Mouse (Mus musculus) midbrain, postnatal 0 days (tissue): ENCODE data around the gene Tppp3. TPM values are rescaled to one million over a fixed set of nuclear protein-coding genes. Genes with fewer than 3 reads are reported as not detected.

ENCODE experiments used
- ATAC-seq: fragments of 200-750 bp; cut with Nextera tagmentation; 2 replicates; pipeline ENCODE4 v1.8.0; 2017; ENCODE audit warnings: moderate number of reproducible peaks, mild to moderate bottlenecking, moderate TSS enrichment, moderate library complexity; ENCODE audit not compliant: low FRiP score
- DNase-seq: peaks from one replicate; pipeline ENCODE4 v3.0.0-alpha.2; 2015; ENCODE audit warnings: low spot score
- H3K27ac ChIP-seq: fragments of 300-500 bp; sonication (generic); 2 replicates; pipeline ENCODE4 v1.5.1; 2014; ENCODE audit warnings: low read depth, mild to moderate bottlenecking, low read length, mixed read lengths
- H3K27me3 ChIP-seq: fragments of 300-500 bp; sonication (generic); 2 replicates; pipeline ENCODE4 v1.6.1; 2014; ENCODE audit warnings: low read length, control low read depth, mixed read lengths; ENCODE audit not compliant: insufficient read depth
- H3K36me3 ChIP-seq: fragments of 300-500 bp; sonication (generic); 2 replicates; pipeline ENCODE4 v1.6.1; 2014; ENCODE audit warnings: low read length, control low read depth, mixed read lengths; ENCODE audit not compliant: insufficient read depth
- H3K4me1 ChIP-seq: fragments of 300-500 bp; sonication (generic); 2 replicates; pipeline ENCODE4 v1.6.1; 2014; ENCODE audit warnings: mild to moderate bottlenecking, control low read depth, antibody characterized with exemption, low read length, mixed read lengths; ENCODE audit not compliant: insufficient read depth
- H3K4me2 ChIP-seq: fragments of 300-500 bp; sonication (generic); 2 replicates; pipeline ENCODE4 v1.6.1; 2014; ENCODE audit warnings: low read depth, mild to moderate bottlenecking, low read length, mixed read lengths; ENCODE audit not compliant: poor library complexity, severe bottlenecking
- H3K4me3 ChIP-seq: fragments of 300-500 bp; sonication (generic); 2 replicates; pipeline ENCODE4 v1.5.1; 2014; ENCODE audit warnings: low read depth, mild to moderate bottlenecking, low read length, moderate library complexity
- H3K9ac ChIP-seq: fragments of 300-500 bp; sonication (generic); replicated peaks from 2 replicates; pipeline ENCODE4 v1.6.1; 2014; ENCODE audit warnings: mild to moderate bottlenecking, low read length, moderate library complexity, mixed read lengths; ENCODE audit not compliant: poor library complexity, severe bottlenecking
- H3K9me3 ChIP-seq: fragments of 300-500 bp; sonication (generic); 2 replicates; pipeline ENCODE4 v1.6.1; 2016; ENCODE audit warnings: low read length, control low read depth
- CTCF ChIP-seq: IDR thresholded peaks from 2 replicates; pipeline ENCODE4 v1.5.1; 2016; ENCODE audit warnings: antibody characterized with exemption, mild to moderate bottlenecking
- WGBS: fragments of 180-500 bp; shearing (Covaris S2); extraction: QIAGEN DNeasy Blood & Tissue Kit; methylation state at CpG from one replicate; pipeline ENCODE4 v1.1.7; 2014; 5-methylcytosine and 5-hydroxymethylcytosine counted together
- polyA plus RNA-seq: library from polyadenylated mRNA; unstranded; fragments of >200 nt; fragmentation: Nextera tagmentation; extraction: Ambion mirVana; gene quantifications from 2 replicates; pipeline ENCODE4 v1.2.1, GENCODE M21; 2015
- total RNA-seq: library from RNA; depleted of rRNA; stranded (reverse); fragments of >200 nt; gene quantifications from 2 replicates; pipeline ENCODE4 v1.2.3, GENCODE M21; 2014

Gene Tppp3
- total and polyA plus RNA-seq, 2 experiments from 2014 or later, result 82.8 to 159 TPM

- ATAC-seq (no peak), DNase-seq (no peak)
- Histone ChIP-seq H3K4me1 (peaks cover 16% of the 10 kb centered on the region), H3K36me3 (no peaks in the 10 kb centered on the region), H3K9me3 (no peaks in the 10 kb centered on the region), H3K27ac (no peak overlapping the region), H3K27me3 (no peaks in the 10 kb centered on the region), H3K4me2 (no peak overlapping the region), H3K9ac (no peak overlapping the region), H3K4me3 (no peak overlapping the region)
- WGBS, result 85% methylated on average over 5 of the region's 5 CpGs
- no peak for TF ChIP-seq CTCF
Measured at GRCm38 (mm10) chr8:105448596-105448995, 22.7 kb downstream of the Tppp3 start.

GRCm38 (mm10) chr8:105448188-105448587, 23.1 kb downstream of the Tppp3 start:
- DNase-seq, result no peak
- H3K27ac ChIP-seq, result no peak overlapping the region
- no peak overlapping the region for H3K9ac ChIP-seq
- H3K4me1 ChIP-seq, result peaks cover 16% of the 10 kb centered on the region
- no peak overlapping the region for H3K4me2 ChIP-seq
- no peaks in the 10 kb centered on the region for H3K9me3 ChIP-seq
- H3K36me3 ChIP-seq, result no peaks in the 10 kb centered on the region
- H3K27me3 ChIP-seq, result no peaks in the 10 kb centered on the region
- no peak for TF ChIP-seq CTCF
- 91% methylated on average over 3 of the region's 3 CpGs for WGBS
- no peak overlapping the region for H3K4me3 ChIP-seq
- no peak for ATAC-seq

GRCm38 (mm10) chr8:105446127-105446552, 25.2 kb downstream of the Tppp3 start:
- no peaks in the 10 kb centered on the region for H3K36me3 ChIP-seq
- H3K27me3 ChIP-seq, result no peaks in the 10 kb centered on the region
- WGBS, result 10% methylated on average over 4 of the region's 4 CpGs
- no peak overlapping the region for H3K27ac ChIP-seq
- peaks cover 10% of the 10 kb centered on the region for H3K4me1 ChIP-seq
- peak; percentile 81 for DNase-seq
- peak overlapping the region; percentile 9; the same call in 1 of the 2 replicates for H3K4me2 ChIP-seq
- no peak overlapping the region for H3K4me3 ChIP-seq
- no peaks in the 10 kb centered on the region for H3K9me3 ChIP-seq
- H3K9ac ChIP-seq, result no peak overlapping the region
- ATAC-seq, result no peak
- TF ChIP-seq CTCF, result no peak

- Histone ChIP-seq H3K9me3 (no peaks in the 10 kb centered on the region), H3K4me2 (peak overlapping the region; percentile 9; the same call in 1 of the 2 replicates), H3K4me1 (peaks cover 10% of the 10 kb centered on the region), H3K4me3 (no peak overlapping the region), H3K27ac (no peak overlapping the region), H3K9ac (no peak overlapping the region), H3K27me3 (no peaks in the 10 kb centered on the region), H3K36me3 (no peaks in the 10 kb centered on the region)
- 11% methylated on average over 11 of the region's 11 CpGs for WGBS
- no peak for TF ChIP-seq CTCF
- ATAC-seq (no peak), DNase-seq (peak; percentile 80)
Measured at GRCm38 (mm10) chr8:105445296-105446126, 25.8 kb downstream of the Tppp3 start.

GRCm38 (mm10) chr8:105442661-105443060, 28.7 kb downstream of the Tppp3 start:
- TF ChIP-seq CTCF, result no peak
- Histone ChIP-seq H3K4me1 (peaks cover 10% of the 10 kb centered on the region), H3K4me2 (no peak overlapping the region), H3K27me3 (no peaks in the 10 kb centered on the region), H3K4me3 (no peak overlapping the region), H3K27ac (no peak overlapping the region), H3K9me3 (no peaks in the 10 kb centered on the region), H3K36me3 (no peaks in the 10 kb centered on the region), H3K9ac (no peak overlapping the region)
- WGBS, result 95% methylated on average over 5 of the region's 5 CpGs
- no peak for ATAC-seq
- DNase-seq, result no peak

- peak; percentile 58 for TF ChIP-seq CTCF
- Histone ChIP-seq H3K9ac (no peak overlapping the region), H3K27ac (no peak overlapping the region), H3K9me3 (no peaks in the 10 kb centered on the region), H3K4me2 (no peak overlapping the region), H3K27me3 (no peaks in the 10 kb centered on the region), H3K4me3 (no peak overlapping the region), H3K4me1 (peaks cover 10% of the 10 kb centered on the region), H3K36me3 (no peaks in the 10 kb centered on the region)
- WGBS, result 6% methylated on average over 6 of the region's 6 CpGs
- DNase-seq (peak; percentile 46), ATAC-seq (no peak)
Measured at GRCm38 (mm10) chr8:105441433-105441832, 29.9 kb downstream of the Tppp3 start.
